Mouse (Mus musculus): ENCODE data around the gene Klhl35.

GRCm38 (mm10) chr7:99467916-99468282, 2.1 kb downstream of the Klhl35 start:
- TF ChIP-seq CTCF (IDR thresholded peaks at IDR 0.05) = no peak
- TF ChIP-seq POLR2A (IDR thresholded peaks at IDR 0.05; ENCODE audit: insufficient read depth, low read depth, low read length) = no peak
- TF ChIP-seq EP300 (IDR thresholded peaks at IDR 0.05; ENCODE audit: insufficient read depth, low read depth, low read length) = no peak

Measured in heart, adult 2 months (tissue).